Mouse (Mus musculus) embryonic facial prominence, embryonic 15.5 days (tissue): ENCODE measurements around the gene Oas1e. TPM values are rescaled to one million over a fixed set of nuclear protein-coding genes. Genes with fewer than 3 reads are reported as not detected.
"Not testable (repeated sequence)": the region's sequence is repeated elsewhere in the genome, so short reads cannot be mapped to it uniquely, and the experiment has no call there.

Source experiments
- ATAC-seq: fragments of 200-750 bp; cut with Nextera tagmentation; 2 replicates; pipeline ENCODE4 v1.8.0; 2017; ENCODE audit warnings: low read depth, moderate TSS enrichment; ENCODE audit not compliant: insufficient number of reproducible peaks, low FRiP score, low TSS enrichment
- H3K27ac ChIP-seq: fragments of 300-500 bp; sonication (generic); replicated peaks from 2 replicates; pipeline ENCODE4 v1.5.1; 2015; ENCODE audit warnings: mild to moderate bottlenecking, inconsistent platforms
- H3K27me3 ChIP-seq: fragments of 300-500 bp; sonication (generic); 2 replicates; pipeline ENCODE4 v1.6.1; 2015; ENCODE audit warnings: inconsistent platforms
- H3K36me3 ChIP-seq: fragments of 300-500 bp; sonication (generic); 2 replicates; pipeline ENCODE4 v1.6.1; 2015; ENCODE audit warnings: mild to moderate bottlenecking, inconsistent platforms
- H3K4me1 ChIP-seq: fragments of 300-500 bp; sonication (generic); 2 replicates; pipeline ENCODE4 v1.6.1; 2015; ENCODE audit warnings: inconsistent platforms
- H3K4me2 ChIP-seq: fragments of 300-500 bp; sonication (generic); replicated peaks from 2 replicates; pipeline ENCODE4 v1.6.1; 2015; ENCODE audit warnings: mild to moderate bottlenecking, inconsistent platforms
- H3K4me3 ChIP-seq: fragments of 300-500 bp; sonication (generic); replicated peaks from 2 replicates; pipeline ENCODE4 v1.5.1; 2015; ENCODE audit warnings: mild to moderate bottlenecking, inconsistent platforms
- H3K9ac ChIP-seq: fragments of 300-500 bp; sonication (generic); 2 replicates; pipeline ENCODE4 v1.6.1; 2015; ENCODE audit warnings: inconsistent platforms
- H3K9me3 ChIP-seq: fragments of 300-500 bp; sonication (generic); replicated peaks from 2 replicates; pipeline ENCODE4 v1.6.1; 2016; ENCODE audit warnings: inconsistent platforms
- WGBS: fragments of 180-500 bp; shearing (Covaris S2); methylation state at CpG from one replicate; pipeline ENCODE4 v1.1.7; 2015; 5-methylcytosine and 5-hydroxymethylcytosine counted together
- polyA plus RNA-seq: library from polyadenylated mRNA; unstranded; fragments of >200 nt; fragmentation: Nextera tagmentation; extraction: Ambion mirVana; gene quantifications from 2 replicates; pipeline ENCODE4 v1.2.1, GENCODE M21; 2015

Oas1e gene
- polyA plus RNA-seq, 1 experiment from 2014 or later: not detected

DNA sequence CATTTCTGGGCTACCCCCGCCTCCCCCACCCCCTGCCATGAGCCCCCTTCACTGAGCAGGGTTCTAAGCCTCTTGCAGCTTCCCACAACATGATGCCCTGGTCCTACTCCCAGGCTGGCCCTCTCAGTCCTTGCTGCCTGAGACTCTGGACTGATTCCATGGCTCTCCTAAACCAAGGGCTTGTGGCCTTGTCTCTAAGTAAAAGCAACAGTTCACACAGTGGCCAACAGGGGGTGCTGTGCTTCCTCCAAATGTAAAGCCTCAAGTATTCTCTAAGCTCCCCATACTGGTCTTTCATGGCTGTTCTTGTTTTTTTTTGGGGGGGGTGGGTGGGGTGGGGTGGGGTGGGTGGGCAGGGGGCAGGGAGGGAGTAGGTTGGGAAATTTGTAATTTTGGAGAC is 11.1 kb upstream of the Oas1e start:
- Histone ChIP-seq H3K9me3 (no peaks in the 10 kb centered on the region), H3K4me1 (no peaks in the 10 kb centered on the region), H3K9ac (no peak overlapping the region), H3K27me3 (no peaks in the 10 kb centered on the region), H3K27ac (no peak overlapping the region), H3K36me3 (no peaks in the 10 kb centered on the region), H3K4me3 (no peak overlapping the region), H3K4me2 (no peak overlapping the region)
- ATAC-seq: no peak
- WGBS: 85% methylated on average over 1 of the region's 1 CpGs

DNA sequence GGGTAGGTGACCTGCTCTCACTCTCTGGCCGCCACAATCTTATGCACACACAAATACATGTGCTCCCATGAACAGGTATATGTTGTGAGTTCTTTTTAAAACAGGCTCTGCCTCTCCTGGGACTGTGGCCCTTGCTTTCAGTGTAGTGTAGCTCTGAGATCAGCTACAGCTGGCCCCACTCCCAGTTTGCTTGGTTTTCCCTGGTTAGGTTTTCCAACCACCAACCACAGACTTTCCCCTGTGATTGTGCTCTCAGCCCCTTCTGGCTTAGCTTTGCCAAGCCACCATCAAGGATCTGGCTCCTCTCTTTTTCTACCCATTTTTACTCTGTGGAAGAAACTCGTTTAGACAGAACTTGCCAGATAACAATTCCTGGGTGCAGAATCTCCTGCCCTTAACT is 8.3 kb upstream of the Oas1e start:
- Histone ChIP-seq H3K27ac (no peak overlapping the region), H3K27me3 (no peaks in the 10 kb centered on the region), H3K36me3 (no peaks in the 10 kb centered on the region), H3K9ac (no peak overlapping the region), H3K4me1 (no peaks in the 10 kb centered on the region), H3K9me3 (no peaks in the 10 kb centered on the region), H3K4me3 (no peak overlapping the region), H3K4me2 (no peak overlapping the region)
- peak; percentile 66; the same call in 1 of the 2 replicates for ATAC-seq
- 65% methylated on average over 2 of the region's 2 CpGs for WGBS

DNA sequence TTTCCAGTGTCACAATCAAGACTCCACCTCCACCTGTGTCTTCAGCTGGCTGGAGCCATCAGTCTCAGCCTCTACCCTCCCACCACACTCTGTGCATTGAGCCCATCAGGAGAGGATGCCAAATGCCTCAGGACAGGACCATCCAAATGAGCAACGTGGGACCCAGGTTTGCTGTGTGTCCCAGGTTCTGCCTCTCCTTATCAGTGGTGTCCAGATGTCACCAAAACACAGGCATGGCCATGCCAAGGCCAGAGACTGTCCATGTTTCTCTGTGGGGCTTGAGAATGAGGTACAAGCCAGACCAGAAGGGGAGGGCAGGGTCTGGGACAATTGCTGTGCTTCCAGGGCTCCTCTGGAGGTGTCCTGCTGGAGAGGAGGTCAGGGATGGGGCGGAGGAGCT is 3.6 kb upstream of the Oas1e start:
- H3K9me3 ChIP-seq, H3K4me1 ChIP-seq, H3K4me2 ChIP-seq, ATAC-seq, H3K27me3 ChIP-seq, H3K4me3 ChIP-seq, H3K27ac ChIP-seq, H3K9ac ChIP-seq, H3K36me3 ChIP-seq: not testable (repeated sequence)
- 62% methylated on average over 2 of the region's 2 CpGs for WGBS

DNA sequence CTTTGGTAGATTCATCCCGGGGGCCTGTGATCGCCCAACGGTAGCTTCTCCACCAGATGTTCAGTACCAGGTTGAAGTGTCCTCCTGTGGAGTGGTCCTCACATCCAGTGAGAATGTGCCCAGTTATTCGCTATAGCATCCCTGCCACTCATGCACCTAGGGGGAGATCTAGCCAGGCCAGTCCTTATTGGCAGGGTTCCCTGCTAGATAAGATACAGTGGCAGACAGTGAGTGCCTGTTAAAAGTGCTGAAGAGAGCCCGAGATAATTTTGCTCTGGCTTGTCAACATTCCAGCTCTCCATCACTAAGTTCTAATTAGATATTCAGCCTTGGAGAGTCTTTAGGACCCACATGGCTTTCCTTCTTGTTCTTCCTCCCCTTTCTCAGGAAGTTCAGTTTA is 2.8 kb upstream of the Oas1e start:
- H3K4me1 ChIP-seq, H3K4me2 ChIP-seq, H3K27me3 ChIP-seq, H3K36me3 ChIP-seq, ATAC-seq, H3K27ac ChIP-seq, H3K9ac ChIP-seq, H3K9me3 ChIP-seq, H3K4me3 ChIP-seq: not testable (repeated sequence)
- 74% methylated on average over 5 of the region's 5 CpGs for WGBS

- Histone ChIP-seq H3K27me3 (no peaks in the 10 kb centered on the region), H3K4me1 (no peaks in the 10 kb centered on the region), H3K4me2 (no peak overlapping the region), H3K4me3 (no peak overlapping the region), H3K9me3 (no peaks in the 10 kb centered on the region), H3K9ac (no peak overlapping the region), H3K36me3 (no peaks in the 10 kb centered on the region), H3K27ac (no peak overlapping the region)
- ATAC-seq: no peak
- 33% methylated on average over 2 of the region's 2 CpGs for WGBS
Measured at GRCm38 (mm10) chr5:120793043-120793442, 2.3 kb downstream of the Oas1e start.

GRCm38 (mm10) chr5:120787042-120787441 is 8.3 kb downstream of the Oas1e start:
- 68% methylated on average over 3 of the region's 3 CpGs for WGBS
- no peak overlapping the region for H3K27ac ChIP-seq
- no peaks in the 10 kb centered on the region for H3K9me3 ChIP-seq
- no peak for ATAC-seq
- no peaks in the 10 kb centered on the region for H3K36me3 ChIP-seq
- H3K9ac ChIP-seq: no peak overlapping the region
- no peak overlapping the region for H3K4me3 ChIP-seq
- no peaks in the 10 kb centered on the region for H3K27me3 ChIP-seq
- no peaks in the 10 kb centered on the region for H3K4me1 ChIP-seq
- no peak overlapping the region for H3K4me2 ChIP-seq

GRCm38 (mm10) chr5:120782446-120782845 is 12.9 kb downstream of the Oas1e start:
- 70% methylated on average over 2 of the region's 2 CpGs for WGBS
- H3K9me3 ChIP-seq: no peaks in the 10 kb centered on the region
- no peaks in the 10 kb centered on the region for H3K27me3 ChIP-seq
- H3K4me1 ChIP-seq: 0 out of 2 replicates have a peak, but pooled peaks cover 5% of the 10 kb centered on the region
- no peak overlapping the region for H3K4me3 ChIP-seq
- no peak overlapping the region for H3K27ac ChIP-seq
- no peak overlapping the region for H3K4me2 ChIP-seq
- ATAC-seq: no peak
- no peaks in the 10 kb centered on the region for H3K36me3 ChIP-seq
- H3K9ac ChIP-seq: no peak overlapping the region

DNA sequence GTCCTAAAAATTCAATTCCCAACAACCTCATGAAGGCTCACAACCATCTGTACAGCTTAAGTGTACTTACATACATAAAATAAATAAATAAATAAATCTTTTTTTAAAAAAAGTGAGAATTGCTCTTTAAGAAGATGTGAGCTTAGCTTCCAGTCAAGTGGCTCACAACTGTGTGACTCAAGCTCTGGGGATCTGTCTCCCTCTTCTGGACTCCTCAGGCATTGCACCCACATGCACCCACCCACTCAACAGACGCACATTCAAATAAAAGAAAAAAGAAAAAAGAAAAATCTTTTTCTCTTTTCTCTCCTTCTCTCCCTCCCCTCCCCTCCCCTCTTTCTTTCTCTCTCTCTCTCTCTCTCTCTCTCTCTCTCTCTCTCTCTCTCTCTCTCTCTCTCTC is 13.7 kb downstream of the Oas1e start:
- Histone ChIP-seq H3K4me1 (0 out of 2 replicates have a peak, but pooled peaks cover 5% of the 10 kb centered on the region), H3K4me3 (no peak overlapping the region), H3K4me2 (no peak overlapping the region), H3K9ac (no peak overlapping the region), H3K27me3 (no peaks in the 10 kb centered on the region), H3K36me3 (no peaks in the 10 kb centered on the region), H3K9me3 (no peaks in the 10 kb centered on the region), H3K27ac (no peak overlapping the region)
- no peak for ATAC-seq
- 90% methylated on average over 1 of the region's 1 CpGs for WGBS

GRCm38 (mm10) chr5:120779922-120780321 is 15.4 kb downstream of the Oas1e start:
- no peak overlapping the region for H3K4me2 ChIP-seq
- WGBS: 27% methylated on average over 3 of the region's 3 CpGs
- no peaks in the 10 kb centered on the region for H3K27me3 ChIP-seq
- H3K9me3 ChIP-seq: no peaks in the 10 kb centered on the region
- no peak overlapping the region for H3K4me3 ChIP-seq
- no peak overlapping the region for H3K27ac ChIP-seq
- H3K4me1 ChIP-seq: 0 out of 2 replicates have a peak, but pooled peaks cover 10% of the 10 kb centered on the region
- no peak for ATAC-seq
- no peak overlapping the region for H3K9ac ChIP-seq
- no peaks in the 10 kb centered on the region for H3K36me3 ChIP-seq

DNA sequence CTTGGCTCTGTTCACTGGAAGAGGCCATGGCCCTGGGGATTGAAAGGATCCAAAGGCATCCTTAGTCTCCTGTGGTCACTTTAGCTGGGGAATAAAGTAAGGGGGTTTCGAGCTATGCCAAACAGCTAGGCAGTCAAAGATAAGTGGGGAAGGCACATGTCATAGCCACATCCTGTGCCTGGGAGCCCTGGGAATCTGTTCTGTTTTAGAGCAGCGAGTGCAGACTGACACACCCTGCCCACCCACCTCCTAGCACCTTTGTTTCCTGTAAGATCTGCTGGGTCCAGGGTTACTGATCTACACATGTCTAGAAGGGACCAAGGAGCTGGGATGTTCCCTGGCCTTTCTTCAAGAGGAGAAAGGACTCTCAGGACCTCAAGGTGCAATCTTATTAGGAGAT is 16.4 kb downstream of the Oas1e start:
- no peak overlapping the region for H3K27ac ChIP-seq
- H3K9me3 ChIP-seq: no peaks in the 10 kb centered on the region
- H3K4me3 ChIP-seq: no peak overlapping the region
- H3K4me2 ChIP-seq: no peak overlapping the region
- no peaks in the 10 kb centered on the region for H3K27me3 ChIP-seq
- H3K9ac ChIP-seq: no peak overlapping the region
- no peak for ATAC-seq
- no peaks in the 10 kb centered on the region for H3K36me3 ChIP-seq
- WGBS: 56% methylated on average over 2 of the region's 2 CpGs
- 0 out of 2 replicates have a peak, but pooled peaks cover 11% of the 10 kb centered on the region for H3K4me1 ChIP-seq

DNA sequence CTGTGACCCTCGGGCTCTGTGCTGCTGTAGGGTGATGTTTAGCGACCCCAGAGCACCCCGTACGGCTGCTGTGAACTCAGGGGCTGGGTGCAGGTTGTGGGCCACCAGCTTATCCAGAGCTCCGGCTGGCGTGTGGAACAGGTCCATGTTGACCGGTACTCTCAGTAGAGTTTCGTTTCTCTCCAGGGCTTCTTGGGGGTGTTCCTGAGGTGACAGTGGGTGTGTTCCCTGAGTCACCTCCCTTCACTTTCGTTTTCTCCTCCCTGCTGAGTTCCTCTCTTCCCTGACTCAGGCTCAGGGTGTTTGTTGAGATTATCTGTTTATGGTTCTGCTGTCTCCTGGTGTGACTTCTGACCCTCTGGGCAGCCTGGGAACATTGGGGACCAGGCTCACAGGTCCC is 17.9 kb downstream of the Oas1e start, which contains the start of gene Oas3:
Oas3 (minus strand) TSS at position 184 of the 400 bp plus-strand sequence.
- 73% methylated on average over 9 of the region's 9 CpGs for WGBS
- H3K4me1 ChIP-seq: 0 out of 2 replicates have a peak, but pooled peaks cover 11% of the 10 kb centered on the region
- no peak within 1 kb of the TSS for H3K9ac ChIP-seq
- H3K4me3 ChIP-seq: no peak within 1 kb of the TSS
- no peaks in the 10 kb centered on the region for H3K9me3 ChIP-seq
- H3K27ac ChIP-seq: no peak within 1 kb of the TSS
- ATAC-seq: no peak
- no peaks in the 10 kb centered on the region for H3K27me3 ChIP-seq
- H3K36me3 ChIP-seq: no peaks in the 10 kb centered on the region
- no peak within 1 kb of the TSS for H3K4me2 ChIP-seq

GRCm38 (mm10) chr5:120776801-120777200 is 18.5 kb downstream of the Oas1e start:
- no peak overlapping the region for H3K9ac ChIP-seq
- no peaks in the 10 kb centered on the region for H3K9me3 ChIP-seq
- no peak overlapping the region for H3K27ac ChIP-seq
- 79% methylated on average over 5 of the region's 5 CpGs for WGBS
- ATAC-seq: no peak
- no peak overlapping the region for H3K4me3 ChIP-seq
- no peak overlapping the region for H3K4me2 ChIP-seq
- H3K36me3 ChIP-seq: no peaks in the 10 kb centered on the region
- H3K4me1 ChIP-seq: 0 out of 2 replicates have a peak, but pooled peaks cover 11% of the 10 kb centered on the region
- H3K27me3 ChIP-seq: no peaks in the 10 kb centered on the region
